17 mouse cellular contexts compared by ENCODE assay signal in the genomic region with DNA sequence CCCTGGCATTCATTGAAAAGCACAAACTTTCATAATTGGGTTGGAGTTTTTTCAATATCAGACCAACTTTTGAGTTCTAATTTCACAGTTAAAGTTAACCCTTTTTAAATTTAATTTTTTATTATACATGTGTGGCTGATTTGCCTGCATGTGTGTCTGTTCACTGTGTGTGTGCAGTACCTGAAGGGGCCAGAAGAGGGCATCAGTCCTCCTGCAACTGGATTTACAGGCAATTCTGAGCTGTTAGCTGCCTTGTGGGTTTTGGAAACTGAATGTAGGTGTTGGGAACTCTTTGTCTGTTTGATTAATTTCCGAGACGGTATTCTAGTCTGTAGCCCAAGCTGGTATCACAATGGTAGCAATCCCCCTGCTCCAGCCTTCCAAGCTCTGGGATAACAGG. TPM values are rescaled to one million over a fixed set of nuclear protein-coding genes. Genes with fewer than 3 reads are reported as not detected.
DNase-seq lines count a peak whose midpoint lies in the region; ATAC-seq and TF ChIP-seq lines count a peak whose summit lies in the region.
"Had no signal": no experiment of that assay in that cellular context is flagged by ENCODE, and none has a peak within 500 bp of the region (broad histone marks: within the 10 kb centered on the region; RNA-seq: fewer than 3 reads in every experiment).

No protein-coding gene starts in this region.

- H3K4me1 ChIP-seq in forebrain, postnatal 0 days (ENCODE audit: insufficient read depth) = no peaks in the 10 kb centered on the region
- no peaks in the 10 kb centered on the region for H3K4me1 ChIP-seq in forebrain, embryonic 14.5 days (ENCODE audit: control insufficient read depth, insufficient read depth, low read length)
- H3K4me1 ChIP-seq in liver, adult 2 months (ENCODE audit: control insufficient read depth, insufficient read depth, low read length) = no peaks in the 10 kb centered on the region
- H3K4me1 ChIP-seq in liver, embryonic 12.5 days = peaks cover 14% of the 10 kb centered on the region
- H3K4me1 ChIP-seq: forebrain, embryonic 15.5 days had no signal

- no peaks in the 10 kb centered on the region for H3K79me2 ChIP-seq in liver, adult 2 months (ENCODE audit: control insufficient read depth, insufficient read depth, low read length)

- WGBS in forebrain, postnatal 0 days = 97% methylated on average over 2 of the region's 2 CpGs
- WGBS in forebrain, embryonic 14.5 days = 99% methylated on average over 2 of the region's 2 CpGs
- WGBS in liver, adult 2 months = 98% methylated on average over 2 of the region's 2 CpGs
- 82% methylated on average over 2 of the region's 2 CpGs for WGBS in liver, embryonic 12.5 days (ENCODE audit: insufficient replicate concordance)

- peak; percentile 17; the same call in 1 of the 2 replicates for TF ChIP-seq CTCF in forebrain, postnatal 0 days (IDR thresholded peaks at IDR 0.05; ENCODE audit: low read depth)
- 0 out of 2 replicates have a peak, but pooled peaks have one; percentile 6 for TF ChIP-seq CTCF in liver, adult 2 months (IDR thresholded peaks at IDR 0.05; ENCODE audit: low read depth, low read length)

- no peak for DNase-seq in forebrain, postnatal 0 days
- no peak for DNase-seq in forebrain, embryonic 14.5 days (ENCODE audit: low spot score)
- no peak for DNase-seq in liver, adult 2 months (ENCODE audit: extremely low read depth, low read depth, low spot score)
- peak; percentile 31 for DNase-seq in thymus, postnatal 4 days
- no peak for DNase-seq in thymus, adult 18-20 months
- DNase-seq in spleen, adult 18-20 months = no peak
- DNase-seq in embryo, embryonic 10 days (ENCODE audit: low spot score) = no peak
- DNase-seq: adrenal gland, postnatal 25 days; cerebellum, postnatal 10 days; heart, postnatal 14 days; kidney, adult 9 months had no signal

- H3K9ac ChIP-seq in forebrain, postnatal 0 days = no peak overlapping the region
- no peak overlapping the region for H3K9ac ChIP-seq in forebrain, embryonic 14.5 days (ENCODE audit: low read length)
- H3K9ac ChIP-seq in liver, adult 2 months (ENCODE audit: low read depth, low read length) = no peak overlapping the region
- H3K9ac ChIP-seq in liver, embryonic 12.5 days = no peak overlapping the region
- H3K9ac ChIP-seq: forebrain, embryonic 15.5 days; hindbrain, embryonic 15.5 days; limb, embryonic 12.5 days had no signal

- no peak overlapping the region for H3K4me2 ChIP-seq in forebrain, postnatal 0 days (ENCODE audit: low read depth)
- H3K4me2 ChIP-seq in forebrain, embryonic 14.5 days (ENCODE audit: low read length) = no peak overlapping the region
- H3K4me2 ChIP-seq in liver, embryonic 12.5 days = no peak overlapping the region
- H3K4me2 ChIP-seq: forebrain, embryonic 15.5 days; hindbrain, embryonic 15.5 days; limb, embryonic 12.5 days had no signal

- H3K27ac ChIP-seq in forebrain, postnatal 0 days (ENCODE audit: low read depth, low read length) = no peak overlapping the region
- no peak overlapping the region for H3K27ac ChIP-seq in forebrain, embryonic 14.5 days (ENCODE audit: low read depth, low read length)
- no peak overlapping the region for H3K27ac ChIP-seq in liver, adult 2 months (replicated peaks; ENCODE audit: insufficient read depth, low read depth, low read length)
- no peak overlapping the region for H3K27ac ChIP-seq in liver, embryonic 12.5 days
- H3K27ac ChIP-seq: forebrain, embryonic 15.5 days; hindbrain, embryonic 15.5 days; limb, embryonic 12.5 days; midbrain, embryonic 10.5 days had no signal

- no peaks in the 10 kb centered on the region for H3K36me3 ChIP-seq in forebrain, postnatal 0 days (ENCODE audit: insufficient read depth)
- H3K36me3 ChIP-seq in forebrain, embryonic 14.5 days (ENCODE audit: control insufficient read depth, insufficient read depth, low read length) = no peaks in the 10 kb centered on the region
- no peaks in the 10 kb centered on the region for H3K36me3 ChIP-seq in liver, adult 2 months (ENCODE audit: control insufficient read depth, insufficient read depth, low read length)
- no peaks in the 10 kb centered on the region for H3K36me3 ChIP-seq in liver, embryonic 12.5 days
- H3K36me3 ChIP-seq: forebrain, embryonic 15.5 days; G1E; hindbrain, embryonic 15.5 days; limb, embryonic 12.5 days; midbrain, embryonic 10.5 days had no signal

- H3K9me3 ChIP-seq in forebrain, postnatal 0 days (ENCODE audit: low read length) = no peaks in the 10 kb centered on the region
- H3K9me3 ChIP-seq in forebrain, embryonic 14.5 days (replicated peaks; ENCODE audit: control insufficient read depth, low read length) = no peaks in the 10 kb centered on the region
- peaks cover 4% of the 10 kb centered on the region; the same call in 1 of the 2 replicates for H3K9me3 ChIP-seq in liver, embryonic 12.5 days (replicated peaks)
- H3K9me3 ChIP-seq: forebrain, embryonic 15.5 days; hindbrain, embryonic 15.5 days had no signal

- H3K27me3 ChIP-seq in forebrain, postnatal 0 days (ENCODE audit: insufficient read depth, low read length) = no peaks in the 10 kb centered on the region
- no peaks in the 10 kb centered on the region for H3K27me3 ChIP-seq in forebrain, embryonic 14.5 days (replicated peaks; ENCODE audit: control insufficient read depth, insufficient read depth, low read length)
- no peaks in the 10 kb centered on the region for H3K27me3 ChIP-seq in liver, adult 2 months (ENCODE audit: control insufficient read depth, insufficient read depth, low read length)
- no peaks in the 10 kb centered on the region for H3K27me3 ChIP-seq in liver, embryonic 12.5 days (replicated peaks)
- H3K27me3 ChIP-seq: forebrain, embryonic 15.5 days; hindbrain, embryonic 15.5 days had no signal

- no peak for TF ChIP-seq POLR2A in liver, adult 2 months (IDR thresholded peaks at IDR 0.05; ENCODE audit: extremely low read depth, insufficient read depth, low read length)

- H3K4me3 ChIP-seq in forebrain, postnatal 0 days (ENCODE audit: low read depth, low read length) = no peak overlapping the region
- no peak overlapping the region for H3K4me3 ChIP-seq in forebrain, embryonic 14.5 days (ENCODE audit: low read depth, low read length)
- H3K4me3 ChIP-seq in liver, adult 2 months (ENCODE audit: insufficient read depth, low read depth, low read length) = no peak overlapping the region
- no peak overlapping the region for H3K4me3 ChIP-seq in liver, embryonic 12.5 days
- H3K4me3 ChIP-seq: forebrain, embryonic 15.5 days; hindbrain, embryonic 15.5 days; limb, embryonic 12.5 days; midbrain, embryonic 10.5 days had no signal

- no peak for ATAC-seq in forebrain, postnatal 0 days
- ATAC-seq in forebrain, embryonic 14.5 days = no peak
- no peak for ATAC-seq in liver, embryonic 12.5 days
- ATAC-seq: forebrain, embryonic 15.5 days had no signal

RNA-seq across cellular contexts. Expression of a gene that starts 52.4 kb away (rescaled TPM):
- total RNA-seq in forebrain, postnatal 0 days (2014; rRNA removed) = 1.00 and 1.4 TPM in 2 replicates
- 0.25 and 0.35 TPM in 2 replicates for polyA plus RNA-seq in forebrain, postnatal 0 days (2015; fragmentation: Nextera tagmentation; extraction: Ambion mirVana)
- 0.04 and 0.12 TPM in 2 replicates for polyA plus RNA-seq in forebrain, embryonic 14.5 days (2014; fragmentation: Nextera tagmentation; extraction: Ambion mirVana)
- total RNA-seq in liver, adult 2 months (2014; rRNA removed) = 0.37 and 1.0 TPM in 2 replicates
- polyA plus RNA-seq in liver, adult 2 months (2012; rRNA removed) = 0.15 and 0.19 TPM in 2 replicates
- polyA plus RNA-seq in liver, embryonic 12.5 days (2016; fragmentation: Nextera tagmentation; extraction: Ambion mirVana) = 0.37 and 0.56 TPM in 2 replicates
- polyA plus RNA-seq: G1E had no signal
